Mouse (Mus musculus) activated CD4-positive, CD25-positive, alpha-beta regulatory T cell (primary cell): ENCODE results near the gene Sirpb1b. TPM values are rescaled to one million over a fixed set of nuclear protein-coding genes. Genes with fewer than 3 reads are reported as not detected.

ENCODE experiments used
- polyA plus RNA-seq, 2 experiments: library from polyadenylated mRNA; unstranded; fragments of 100-300 nt; shearing (Covaris generic); gene quantifications; one replicate each; pipeline ENCODE4 v1.2.1; 2017

Sirpb1b gene
- polyA plus RNA-seq: under 1 TPM in 1 of 2 experiments, not detected in 1; 0.32 TPM

GRCm38 (mm10) chr3:15574887-15575286, at the start of gene Sirpb1b:
Gene Sirpb1b (minus strand): TSS chr3:15575065.

Other genes starting within 250 kb of the Sirpb1b start
- gene Gm9733, start 242.8 kb downstream of the Sirpb1b start, polyA plus RNA-seq: under 1 TPM in 1 of 2 experiments, not detected in 1; 0.48 TPM
- gene Sirpb1a, start 148.5 kb downstream of the Sirpb1b start, polyA plus RNA-seq: under 1 TPM in 1 of 2 experiments, not detected in 1; 0.50 TPM